Mouse (Mus musculus): ENCODE results near the gene Pros1. TPM values are rescaled to one million over a fixed set of nuclear protein-coding genes. Genes with fewer than 3 reads are reported as not detected.

Pros1 gene
- 16.9 and 17.0 TPM in 2 replicates for polyA plus RNA-seq (2016; fragmentation: Nextera tagmentation; extraction: Ambion mirVana)

DNA sequence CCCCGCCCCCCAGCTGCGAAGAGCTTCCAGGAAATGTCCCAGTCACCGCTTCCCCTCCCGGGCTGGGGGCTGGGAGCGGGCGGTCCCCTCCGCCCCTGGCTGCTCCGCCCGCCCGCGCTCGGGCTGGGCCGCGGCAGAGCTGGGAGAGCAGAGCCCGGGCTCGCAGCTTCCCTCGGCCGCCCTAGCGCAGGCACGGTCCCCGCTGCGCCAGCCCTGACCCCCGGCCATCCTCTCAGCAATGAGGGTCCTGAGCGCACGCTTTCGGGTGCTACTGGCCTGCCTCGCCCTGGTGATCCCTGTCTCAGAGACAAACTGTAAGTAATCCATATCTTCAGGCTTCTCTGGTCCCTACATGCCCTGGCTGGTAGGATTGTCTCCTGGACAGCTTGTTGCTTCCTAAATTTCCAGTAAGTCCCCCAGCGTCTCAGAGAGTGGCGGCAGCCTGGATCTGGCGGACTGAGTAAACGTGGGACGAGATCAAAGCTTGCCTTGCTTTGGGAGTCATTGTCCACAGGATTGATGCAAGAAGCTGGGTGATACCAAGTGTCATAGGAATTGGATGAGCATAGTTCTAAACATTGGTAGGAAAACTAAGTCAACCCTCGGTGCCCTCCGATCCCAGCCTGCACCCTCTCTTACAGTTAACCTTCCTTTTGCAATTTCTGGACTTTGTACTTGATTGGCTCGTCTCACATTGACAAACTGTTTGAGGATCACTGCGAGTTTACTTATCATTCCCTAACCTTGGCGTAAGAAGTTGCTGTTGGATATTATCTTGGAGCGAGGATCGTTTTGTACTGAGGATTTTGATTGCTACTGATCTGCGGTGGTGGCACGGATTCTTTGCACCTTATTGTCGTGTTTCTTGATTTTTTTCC, at the start of gene Pros1:
TSS of gene Pros1 (plus strand) at position 117 of the 878 bp plus-strand sequence.
- peak within 1 kb of the TSS; percentile 69 for H3K4me3 ChIP-seq
- WGBS: 5% methylated on average over 42 of the region's 42 CpGs
- H3K27ac ChIP-seq: peak within 1 kb of the TSS; percentile 91

DNA sequence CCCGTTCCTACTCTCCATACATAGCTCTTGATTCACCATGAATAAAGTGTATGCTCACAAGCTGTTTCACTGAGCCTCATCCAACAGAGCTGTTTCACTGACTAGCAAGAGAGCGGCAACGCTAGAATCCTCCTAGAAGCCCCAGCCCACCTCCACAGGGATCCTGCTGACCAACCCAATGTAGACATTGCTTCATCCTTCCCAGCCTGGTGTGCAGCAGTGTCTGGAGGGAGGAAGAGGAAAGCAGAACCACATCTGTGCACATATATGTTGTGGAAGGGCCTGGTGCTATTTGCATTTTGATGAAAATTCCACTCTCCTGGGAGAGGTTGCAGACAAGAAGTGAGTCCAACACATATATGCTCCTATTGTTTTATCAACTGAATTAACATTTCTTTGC, 49.5 kb upstream of the Pros1 start:
- H3K36me3 ChIP-seq (replicated peaks): peaks cover 20% of the 10 kb centered on the region
- 98% methylated on average over 3 of the region's 3 CpGs for WGBS
- no peak overlapping the region for H3K27ac ChIP-seq
- no peak overlapping the region for H3K4me3 ChIP-seq
- DNase-seq (ENCODE audit: extremely low spot score, low spot score): no peak
- H3K27me3 ChIP-seq (ENCODE audit: poor library complexity, severe bottlenecking): no peaks in the 10 kb centered on the region
- H3K4me1 ChIP-seq: peaks cover 11% of the 10 kb centered on the region
- no peaks in the 10 kb centered on the region for H3K9me3 ChIP-seq

More for the DNA sequence above, at the start of gene Pros1:
- DNase-seq (ENCODE audit: extremely low spot score, low spot score): peak; percentile 65
- Histone ChIP-seq H3K36me3 (replicated peaks) (no peaks in the 10 kb centered on the region), H3K9me3 (no peaks in the 10 kb centered on the region), H3K4me1 (peaks cover 16% of the 10 kb centered on the region), H3K27me3 (ENCODE audit: poor library complexity, severe bottlenecking) (peaks cover 4% of the 10 kb centered on the region; the same call in 1 of the 2 replicates)

- no peak for DNase-seq (ENCODE audit: extremely low spot score, low spot score)
These were observed 46.7 kb upstream of the Pros1 start for GRCm38 (mm10) chr16:62807249-62807979.

GRCm38 (mm10) chr16:62810855-62811254, 43.3 kb upstream of the Pros1 start:
- Histone ChIP-seq H3K4me1 (peaks cover 11% of the 10 kb centered on the region), H3K9me3 (no peaks in the 10 kb centered on the region), H3K27me3 (ENCODE audit: poor library complexity, severe bottlenecking) (no peaks in the 10 kb centered on the region), H3K27ac (no peak overlapping the region), H3K4me3 (no peak overlapping the region), H3K36me3 (replicated peaks) (no peaks in the 10 kb centered on the region; the same call in 1 of the 2 replicates)
- no peak for DNase-seq (ENCODE audit: extremely low spot score, low spot score)
- WGBS: 91% methylated on average over 4 of the region's 4 CpGs

More at GRCm38 (mm10) chr16:62807249-62807979, 46.7 kb upstream of the Pros1 start:
- WGBS: 66% methylated on average over 8 of the region's 8 CpGs
- Histone ChIP-seq H3K36me3 (replicated peaks) (peaks cover 9% of the 10 kb centered on the region), H3K4me3 (no peak overlapping the region), H3K27me3 (ENCODE audit: poor library complexity, severe bottlenecking) (no peaks in the 10 kb centered on the region), H3K9me3 (no peaks in the 10 kb centered on the region), H3K4me1 (peaks cover 11% of the 10 kb centered on the region), H3K27ac (0 out of 2 replicates have a peak overlapping the region, but pooled peaks have one; percentile 30)

DNA sequence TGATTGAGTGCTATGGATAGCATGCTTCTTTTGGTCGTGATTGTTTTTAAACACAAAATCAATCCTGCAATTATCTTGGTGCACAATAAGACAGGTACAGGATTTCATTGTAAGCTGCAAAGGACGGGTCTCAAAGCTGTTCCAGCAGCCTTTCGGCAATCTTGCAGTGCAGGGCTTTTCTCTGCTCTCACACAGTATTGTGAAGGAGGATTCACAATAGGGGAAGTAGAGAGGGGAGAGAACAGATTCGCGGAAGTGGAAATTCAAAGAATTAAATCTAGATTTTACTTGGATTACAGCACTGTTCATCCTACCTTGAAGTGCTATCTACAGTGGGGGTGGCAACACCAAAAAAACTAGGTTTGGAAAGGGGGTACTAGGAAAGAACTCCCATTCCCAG, 40.3 kb upstream of the Pros1 start:
- no peak overlapping the region for H3K27ac ChIP-seq

DNA sequence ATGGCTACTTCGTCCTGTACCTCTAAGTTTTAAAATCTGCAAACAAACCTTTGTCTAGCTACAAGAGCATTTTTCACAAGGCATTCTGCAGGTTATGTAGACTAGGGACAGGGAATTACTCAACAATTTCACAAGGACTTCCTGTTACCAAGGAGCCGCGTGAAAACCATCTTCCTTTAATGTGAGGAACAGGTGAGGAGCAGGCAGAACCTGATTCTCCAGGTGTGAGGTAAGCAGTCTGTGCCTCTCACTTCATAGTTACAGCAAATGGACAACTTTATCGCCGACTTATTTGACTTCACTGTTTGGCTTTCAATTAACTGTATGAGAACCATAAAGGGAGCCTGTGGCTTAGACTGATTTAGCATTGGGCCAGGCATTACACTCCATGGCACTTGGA, 39.6 kb upstream of the Pros1 start, which contains the start of gene Stx19:
TSS of gene Stx19 (plus strand) at position 186 of the 400 bp plus-strand sequence.
- 86% methylated on average over 5 of the region's 5 CpGs for WGBS
- Histone ChIP-seq H3K4me3 (no peak within 1 kb of the TSS), H3K27ac (no peak within 1 kb of the TSS), H3K36me3 (replicated peaks) (no peaks in the 10 kb centered on the region; the same call in 1 of the 2 replicates), H3K9me3 (no peaks in the 10 kb centered on the region), H3K27me3 (ENCODE audit: poor library complexity, severe bottlenecking) (no peaks in the 10 kb centered on the region), H3K4me1 (no peaks in the 10 kb centered on the region)
- no peak for DNase-seq (ENCODE audit: extremely low spot score, low spot score)

More for the DNA sequence above, 40.3 kb upstream of the Pros1 start:
- Histone ChIP-seq H3K9me3 (no peaks in the 10 kb centered on the region), H3K27me3 (ENCODE audit: poor library complexity, severe bottlenecking) (no peaks in the 10 kb centered on the region), H3K36me3 (replicated peaks) (no peaks in the 10 kb centered on the region; the same call in 1 of the 2 replicates), H3K4me3 (no peak overlapping the region), H3K4me1 (no peaks in the 10 kb centered on the region)
- 80% methylated on average over 5 of the region's 5 CpGs for WGBS
- no peak for DNase-seq (ENCODE audit: extremely low spot score, low spot score)

- no peaks in the 10 kb centered on the region for H3K27me3 ChIP-seq (ENCODE audit: poor library complexity, severe bottlenecking)
- H3K27ac ChIP-seq: no peak overlapping the region
- 94% methylated on average over 6 of the region's 6 CpGs for WGBS
- DNase-seq (ENCODE audit: extremely low spot score, low spot score): no peak
- no peak overlapping the region for H3K4me3 ChIP-seq
- H3K36me3 ChIP-seq (replicated peaks): no peaks in the 10 kb centered on the region
- H3K4me1 ChIP-seq: no peaks in the 10 kb centered on the region
- no peaks in the 10 kb centered on the region for H3K9me3 ChIP-seq
These were observed 31.6 kb upstream of the Pros1 start for GRCm38 (mm10) chr16:62822472-62822871.

GRCm38 (mm10) chr16:62826156-62827001, 27.7 kb upstream of the Pros1 start:
- H3K4me3 ChIP-seq: no peak overlapping the region
- 75% methylated on average over 12 of the region's 12 CpGs for WGBS
- no peaks in the 10 kb centered on the region for H3K9me3 ChIP-seq
- no peaks in the 10 kb centered on the region for H3K27me3 ChIP-seq (ENCODE audit: poor library complexity, severe bottlenecking)
- H3K27ac ChIP-seq: no peak overlapping the region
- H3K36me3 ChIP-seq (replicated peaks): no peaks in the 10 kb centered on the region
- DNase-seq (ENCODE audit: extremely low spot score, low spot score): no peak
- H3K4me1 ChIP-seq: no peaks in the 10 kb centered on the region

- no peaks in the 10 kb centered on the region for H3K27me3 ChIP-seq (ENCODE audit: poor library complexity, severe bottlenecking)
- DNase-seq (ENCODE audit: extremely low spot score, low spot score): no peak
- no peak overlapping the region for H3K27ac ChIP-seq
- no peak overlapping the region for H3K4me3 ChIP-seq
- 85% methylated on average over 2 of the region's 2 CpGs for WGBS
- H3K36me3 ChIP-seq (replicated peaks): no peaks in the 10 kb centered on the region
- H3K4me1 ChIP-seq: no peaks in the 10 kb centered on the region
- no peaks in the 10 kb centered on the region for H3K9me3 ChIP-seq
These were observed 22.1 kb upstream of the Pros1 start for GRCm38 (mm10) chr16:62832027-62832426.

DNA sequence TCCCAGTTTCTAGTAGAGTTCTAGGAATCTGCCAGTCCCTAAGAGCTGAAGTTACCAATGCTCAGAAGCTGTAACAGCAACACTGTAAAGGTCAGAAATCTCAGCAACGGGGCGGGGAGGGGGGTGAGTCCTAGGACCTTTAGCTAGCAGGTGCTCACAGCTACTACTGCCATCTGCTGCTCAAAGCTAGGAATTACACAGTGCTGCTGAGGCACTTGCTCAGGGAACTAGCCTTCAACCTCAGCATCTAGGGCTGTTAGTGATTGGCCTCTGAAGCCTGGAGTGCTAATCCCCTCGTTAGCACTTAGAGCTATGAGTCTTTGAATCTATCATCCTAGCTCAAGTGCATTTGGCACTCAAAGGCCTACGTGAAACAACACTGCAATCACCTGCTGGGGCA, 21.6 kb upstream of the Pros1 start:
- no peak overlapping the region for H3K4me3 ChIP-seq
- DNase-seq (ENCODE audit: extremely low spot score, low spot score): peak; percentile 40
- no peaks in the 10 kb centered on the region for H3K27me3 ChIP-seq (ENCODE audit: poor library complexity, severe bottlenecking)
- H3K36me3 ChIP-seq (replicated peaks): no peaks in the 10 kb centered on the region
- WGBS: 15% methylated on average over 4 of the region's 4 CpGs
- no peak overlapping the region for H3K27ac ChIP-seq
- H3K4me1 ChIP-seq: no peaks in the 10 kb centered on the region
- no peaks in the 10 kb centered on the region for H3K9me3 ChIP-seq

DNA sequence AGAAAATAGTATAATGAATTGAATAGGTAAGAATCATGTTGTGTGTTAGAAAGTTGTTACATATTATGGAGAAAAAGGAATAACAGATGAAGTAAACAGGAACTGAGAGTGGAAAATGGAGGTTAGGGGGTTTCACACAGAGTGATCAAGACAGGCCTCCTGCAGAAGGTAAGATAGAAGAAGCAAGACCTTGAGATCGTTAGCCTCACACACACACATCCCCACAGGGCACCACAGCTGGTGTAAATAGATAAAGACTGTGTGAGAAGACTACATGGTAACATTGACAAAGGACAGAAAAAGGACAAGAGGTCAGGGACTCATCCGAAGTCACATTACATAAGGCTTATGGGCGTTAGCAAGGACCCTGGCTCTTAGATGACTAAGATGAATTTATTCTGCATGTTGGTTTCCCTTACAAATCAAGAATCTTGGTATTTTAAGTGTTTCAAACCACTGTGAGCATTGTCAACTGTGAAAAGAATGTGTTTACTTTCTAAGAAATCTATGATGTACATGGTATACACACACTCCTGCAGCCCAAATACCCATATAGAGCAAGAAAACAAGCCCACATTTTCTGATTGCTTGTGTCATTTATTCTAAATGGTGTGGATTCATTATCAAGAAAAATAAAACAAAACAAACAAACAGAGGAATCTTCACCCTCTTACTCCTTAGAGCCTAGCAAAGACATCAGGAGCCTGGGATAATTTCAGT, 19.9 kb upstream of the Pros1 start:
- 69% methylated on average over 3 of the region's 3 CpGs for WGBS
- no peak for DNase-seq (ENCODE audit: extremely low spot score, low spot score)
- no peaks in the 10 kb centered on the region for H3K27me3 ChIP-seq (ENCODE audit: poor library complexity, severe bottlenecking)
- no peak overlapping the region for H3K4me3 ChIP-seq
- no peaks in the 10 kb centered on the region for H3K36me3 ChIP-seq (replicated peaks)
- no peaks in the 10 kb centered on the region for H3K9me3 ChIP-seq
- no peak overlapping the region for H3K27ac ChIP-seq
- no peaks in the 10 kb centered on the region for H3K4me1 ChIP-seq

GRCm38 (mm10) chr16:62845341-62845740, 8.8 kb upstream of the Pros1 start:
- no peaks in the 10 kb centered on the region for H3K27me3 ChIP-seq (ENCODE audit: poor library complexity, severe bottlenecking)
- no peak for DNase-seq (ENCODE audit: extremely low spot score, low spot score)
- no peak overlapping the region for H3K27ac ChIP-seq
- H3K4me3 ChIP-seq: no peak overlapping the region
- 92% methylated on average over 6 of the region's 6 CpGs for WGBS
- peaks cover 18% of the 10 kb centered on the region for H3K4me1 ChIP-seq
- no peaks in the 10 kb centered on the region for H3K36me3 ChIP-seq (replicated peaks)
- H3K9me3 ChIP-seq: no peaks in the 10 kb centered on the region

Measured in forebrain, embryonic 10.5 days (tissue).